Mouse (Mus musculus) bone marrow macrophage, adult 2 months (primary cell): ENCODE results near the gene Nfe2l2.

ENCODE experiments used
- CTCF ChIP-seq: IDR thresholded peaks from 2 replicates; pipeline ENCODE4 v1.5.1; 2012; ENCODE audit warnings: low read depth, mild to moderate bottlenecking, low read length, moderate library complexity
- POLR2A ChIP-seq: IDR thresholded peaks from 2 replicates; pipeline ENCODE4 v1.6.1; 2012; ENCODE audit warnings: mild to moderate bottlenecking, low read depth, low read length, borderline replicate concordance

DNA sequence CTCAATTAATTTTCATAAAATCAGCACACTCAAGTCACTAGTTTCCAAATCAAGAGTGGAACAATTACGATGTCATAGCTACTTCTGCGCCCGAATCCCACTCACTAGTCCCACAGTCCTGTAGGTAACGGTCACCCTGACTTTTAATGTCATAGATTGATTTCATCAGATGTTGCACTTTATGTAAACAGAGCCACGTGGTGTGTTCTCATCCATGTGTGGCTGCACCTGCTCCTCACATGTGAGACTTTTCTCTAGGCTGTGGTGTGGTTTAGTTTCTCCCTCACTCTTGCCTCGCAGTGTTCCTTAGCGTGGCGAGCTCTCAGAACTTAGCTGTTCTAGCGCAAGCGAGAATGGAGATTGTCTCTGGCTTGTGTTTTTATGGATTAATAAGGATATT, 46.4 kb upstream of the Nfe2l2 start:
- TF ChIP-seq POLR2A (no peak), CTCF (no peak)
